Mouse (Mus musculus): Measurements from ENCODE around the gene Gm13030. TPM values are rescaled to one million over a fixed set of nuclear protein-coding genes. Genes with fewer than 3 reads are reported as not detected.

Gm13030 gene
- polyA plus RNA-seq, 1 experiment from 2014 or later = not detected

DNA sequence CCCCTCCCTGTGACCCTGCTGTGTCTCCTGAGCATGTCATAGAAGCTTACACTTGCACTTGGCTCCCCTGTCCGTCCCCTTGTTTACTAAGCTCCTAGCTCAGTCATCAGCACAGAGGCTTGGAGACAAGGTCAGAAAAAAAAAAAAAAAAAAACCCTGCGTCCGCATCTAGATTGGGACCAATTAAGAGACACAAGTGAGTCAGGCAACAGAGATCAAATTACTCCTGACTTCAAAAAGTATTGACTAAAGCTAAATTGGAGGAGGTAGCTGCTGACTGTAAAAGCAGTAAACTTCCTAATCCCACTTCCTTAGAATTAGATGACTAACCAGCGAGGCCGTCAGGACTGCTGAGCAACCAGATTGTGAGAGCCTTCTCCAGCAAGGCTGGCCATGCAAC, 8.7 kb downstream of the Gm13030 start:
- Histone ChIP-seq H3K36me3 (no peaks in the 10 kb centered on the region), H3K4me1 (no peaks in the 10 kb centered on the region), H3K27ac (no peak overlapping the region), H3K27me3 (0 out of 2 replicates have a peak, but pooled peaks cover 4% of the 10 kb centered on the region), H3K9ac (no peak overlapping the region), H3K4me3 (no peak overlapping the region), H3K4me2 (no peak overlapping the region), H3K9me3 (no peaks in the 10 kb centered on the region)
- WGBS = 44% methylated on average over 5 of the region's 5 CpGs
- ATAC-seq (ENCODE audit: borderline replicate concordance, extremely low read depth, low FRiP score, low TSS enrichment) = no peak

DNA sequence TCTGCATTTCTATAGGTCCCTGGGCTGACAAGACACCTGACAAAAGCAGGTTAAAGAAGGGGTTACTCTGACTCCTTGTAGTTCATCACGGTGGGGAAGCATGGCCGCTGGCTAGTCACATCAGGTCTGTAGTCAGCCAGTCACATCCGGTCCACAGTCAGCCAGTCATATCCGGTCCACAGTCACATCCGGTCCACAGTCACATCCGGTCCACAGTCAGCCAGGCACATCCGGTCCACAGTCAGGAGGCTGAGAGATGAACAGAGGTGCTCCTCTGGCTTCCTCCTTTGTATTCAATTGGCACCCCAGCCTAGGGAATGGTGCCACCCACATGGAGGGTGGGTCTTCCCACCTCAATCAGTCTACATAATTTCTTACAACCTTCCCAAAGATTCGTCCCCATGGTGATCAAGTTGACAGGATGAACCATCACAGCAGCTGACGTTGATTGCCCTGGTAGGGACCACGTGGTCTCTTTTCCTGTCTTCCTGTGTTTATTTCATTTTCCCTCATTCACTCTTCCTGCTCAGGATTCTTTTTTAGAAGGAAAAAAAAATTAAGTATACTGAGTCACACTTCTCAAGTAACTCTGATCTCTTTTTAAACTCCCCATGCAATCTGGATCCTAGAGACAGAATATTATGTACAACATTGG, 10.3 kb downstream of the Gm13030 start, which contains the start of gene Pla2g5:
Pla2g5 (minus strand) TSS at position 139 of the 655 bp plus-strand sequence.
- Histone ChIP-seq H3K9me3 (no peaks in the 10 kb centered on the region), H3K9ac (no peak within 1 kb of the TSS), H3K27ac (no peak within 1 kb of the TSS), H3K4me3 (no peak within 1 kb of the TSS), H3K27me3 (0 out of 2 replicates have a peak, but pooled peaks cover 4% of the 10 kb centered on the region), H3K4me2 (no peak within 1 kb of the TSS), H3K4me1 (no peaks in the 10 kb centered on the region), H3K36me3 (no peaks in the 10 kb centered on the region)
- WGBS = 62% methylated on average over 10 of the region's 10 CpGs
- no peak for ATAC-seq (ENCODE audit: borderline replicate concordance, extremely low read depth, low FRiP score, low TSS enrichment)

DNA sequence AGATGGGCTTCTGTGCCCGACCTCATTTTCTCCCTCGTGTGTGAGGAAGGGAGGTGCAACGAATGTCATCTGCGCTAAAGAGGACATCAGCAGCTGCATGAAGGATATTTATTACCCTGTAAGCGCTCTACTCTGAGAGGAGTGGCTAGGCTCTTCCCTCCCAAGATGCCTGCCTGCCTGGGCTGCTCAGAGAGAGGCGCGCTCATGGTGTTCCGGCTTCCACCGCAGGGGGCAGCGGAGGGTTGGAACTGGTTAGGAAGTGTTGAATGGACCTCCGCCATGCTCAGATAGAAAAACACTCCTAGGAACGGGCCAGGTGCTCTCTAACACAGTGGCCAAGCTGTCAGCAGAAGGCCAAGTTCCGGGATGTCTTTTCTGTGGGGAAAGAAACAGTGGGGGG, 14.0 kb downstream of the Gm13030 start:
- Histone ChIP-seq H3K27ac (no peak overlapping the region), H3K27me3 (0 out of 2 replicates have a peak, but pooled peaks cover 2% of the 10 kb centered on the region), H3K4me2 (peak overlapping the region; percentile 45), H3K36me3 (no peaks in the 10 kb centered on the region), H3K9ac (no peak overlapping the region), H3K9me3 (no peaks in the 10 kb centered on the region), H3K4me1 (no peaks in the 10 kb centered on the region), H3K4me3 (peak overlapping the region; percentile 15; the same call in 1 of the 2 replicates)
- peak; percentile 70; the same call in 1 of the 2 replicates for ATAC-seq (ENCODE audit: borderline replicate concordance, extremely low read depth, low FRiP score, low TSS enrichment)
- WGBS = 3% methylated on average over 13 of the region's 13 CpGs

DNA sequence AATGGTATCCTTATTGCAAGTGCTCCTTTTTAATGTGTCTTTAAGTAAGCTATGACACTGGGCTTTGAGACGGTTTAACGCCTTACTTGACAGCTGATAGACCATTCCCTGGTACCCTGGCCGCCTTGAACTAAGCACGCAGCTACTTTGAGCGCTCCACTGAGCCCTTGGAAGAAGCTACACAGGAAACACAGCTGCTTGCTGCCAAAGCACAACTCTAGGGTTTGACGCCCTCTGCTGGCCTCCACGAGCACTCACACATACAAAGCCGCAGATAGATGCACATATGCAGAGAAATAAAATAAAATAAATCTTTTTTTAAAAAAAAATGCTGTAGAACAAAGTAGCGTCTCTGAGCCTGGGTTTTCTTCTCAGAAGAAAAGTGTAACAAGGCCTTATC, 14.5 kb downstream of the Gm13030 start:
- Histone ChIP-seq H3K36me3 (no peaks in the 10 kb centered on the region), H3K4me3 (peak overlapping the region; percentile 15; the same call in 1 of the 2 replicates), H3K9me3 (no peaks in the 10 kb centered on the region), H3K4me2 (peak overlapping the region; percentile 45), H3K27ac (no peak overlapping the region), H3K9ac (no peak overlapping the region), H3K27me3 (no peaks in the 10 kb centered on the region), H3K4me1 (no peaks in the 10 kb centered on the region)
- no peak for ATAC-seq (ENCODE audit: borderline replicate concordance, extremely low read depth, low FRiP score, low TSS enrichment)
- WGBS = 21% methylated on average over 9 of the region's 9 CpGs

DNA sequence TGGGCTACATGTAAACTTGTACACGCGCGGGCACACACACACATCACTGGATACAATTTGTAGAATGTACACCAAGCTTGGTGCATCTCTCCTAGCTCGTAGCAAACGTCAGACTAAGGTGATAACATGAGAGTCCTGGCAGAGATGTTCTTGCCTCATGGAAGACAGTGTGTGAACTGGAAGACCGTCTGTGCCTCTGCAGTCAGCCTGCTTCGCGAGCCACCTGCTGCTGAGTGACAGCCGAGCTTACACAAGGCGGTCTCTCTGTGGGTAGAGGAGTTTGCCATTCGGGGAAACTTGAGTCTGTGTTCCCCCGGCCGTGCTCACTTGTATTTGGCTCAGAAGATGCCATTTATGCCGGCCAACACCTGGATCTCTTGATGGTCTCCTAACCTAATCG, 15.3 kb downstream of the Gm13030 start:
- ATAC-seq (ENCODE audit: borderline replicate concordance, extremely low read depth, low FRiP score, low TSS enrichment) = no peak
- no peaks in the 10 kb centered on the region for H3K9me3 ChIP-seq
- no peak overlapping the region for H3K4me3 ChIP-seq
- no peaks in the 10 kb centered on the region for H3K27me3 ChIP-seq
- 72% methylated on average over 15 of the region's 15 CpGs for WGBS
- H3K27ac ChIP-seq = no peak overlapping the region
- H3K4me2 ChIP-seq = no peak overlapping the region
- no peak overlapping the region for H3K9ac ChIP-seq
- H3K4me1 ChIP-seq = no peaks in the 10 kb centered on the region
- no peaks in the 10 kb centered on the region for H3K36me3 ChIP-seq

DNA sequence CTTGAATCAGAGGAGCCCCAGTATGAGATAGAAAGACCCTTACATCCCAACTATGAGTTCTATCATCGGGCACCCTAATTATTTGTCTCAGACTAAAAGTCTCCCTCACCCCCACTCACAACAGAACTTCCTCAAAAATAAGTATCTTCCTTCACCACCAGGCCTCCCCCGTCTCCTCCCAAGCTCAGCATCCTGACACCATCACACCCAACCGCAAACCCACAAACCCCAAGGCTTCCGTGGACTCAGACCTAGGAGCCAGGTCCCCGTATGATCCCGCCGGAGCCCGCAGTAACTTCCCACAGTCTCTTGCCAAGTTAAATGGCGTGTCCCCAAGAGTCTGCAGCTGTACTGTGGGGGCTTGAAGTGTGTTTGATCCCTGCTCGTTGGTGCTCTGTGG, 16.2 kb downstream of the Gm13030 start:
- Histone ChIP-seq H3K9ac (no peak overlapping the region), H3K9me3 (no peaks in the 10 kb centered on the region), H3K4me2 (no peak overlapping the region), H3K27me3 (no peaks in the 10 kb centered on the region), H3K4me1 (no peaks in the 10 kb centered on the region), H3K36me3 (no peaks in the 10 kb centered on the region), H3K27ac (no peak overlapping the region), H3K4me3 (no peak overlapping the region)
- ATAC-seq (ENCODE audit: borderline replicate concordance, extremely low read depth, low FRiP score, low TSS enrichment) = no peak
- WGBS = 72% methylated on average over 10 of the region's 10 CpGs

DNA sequence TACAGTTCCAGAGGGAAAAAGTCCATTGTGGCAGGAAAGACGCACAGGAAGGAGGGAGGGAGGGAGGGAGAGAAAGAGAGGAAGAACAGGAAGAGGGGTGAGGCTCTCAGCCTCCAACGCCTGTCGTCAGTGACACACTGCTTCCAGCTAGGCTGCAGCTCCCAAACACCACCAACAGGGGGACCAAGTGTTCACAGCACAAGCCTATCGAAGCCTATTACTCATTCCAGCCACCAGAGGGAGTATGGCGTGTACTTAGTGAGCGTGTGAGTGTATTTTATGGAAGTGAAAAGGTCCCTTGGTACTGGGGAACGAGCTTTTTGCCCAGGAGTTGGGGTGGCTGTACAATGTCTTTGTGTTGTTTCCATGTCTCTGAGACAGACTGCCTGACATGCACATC, 17.3 kb downstream of the Gm13030 start:
- Histone ChIP-seq H3K36me3 (no peaks in the 10 kb centered on the region), H3K27ac (no peak overlapping the region), H3K4me3 (no peak overlapping the region), H3K4me1 (no peaks in the 10 kb centered on the region), H3K4me2 (no peak overlapping the region), H3K9me3 (no peaks in the 10 kb centered on the region), H3K9ac (no peak overlapping the region), H3K27me3 (no peaks in the 10 kb centered on the region)
- peak; percentile 60; the same call in 1 of the 2 replicates for ATAC-seq (ENCODE audit: borderline replicate concordance, extremely low read depth, low FRiP score, low TSS enrichment)
- WGBS = 22% methylated on average over 7 of the region's 7 CpGs

DNA sequence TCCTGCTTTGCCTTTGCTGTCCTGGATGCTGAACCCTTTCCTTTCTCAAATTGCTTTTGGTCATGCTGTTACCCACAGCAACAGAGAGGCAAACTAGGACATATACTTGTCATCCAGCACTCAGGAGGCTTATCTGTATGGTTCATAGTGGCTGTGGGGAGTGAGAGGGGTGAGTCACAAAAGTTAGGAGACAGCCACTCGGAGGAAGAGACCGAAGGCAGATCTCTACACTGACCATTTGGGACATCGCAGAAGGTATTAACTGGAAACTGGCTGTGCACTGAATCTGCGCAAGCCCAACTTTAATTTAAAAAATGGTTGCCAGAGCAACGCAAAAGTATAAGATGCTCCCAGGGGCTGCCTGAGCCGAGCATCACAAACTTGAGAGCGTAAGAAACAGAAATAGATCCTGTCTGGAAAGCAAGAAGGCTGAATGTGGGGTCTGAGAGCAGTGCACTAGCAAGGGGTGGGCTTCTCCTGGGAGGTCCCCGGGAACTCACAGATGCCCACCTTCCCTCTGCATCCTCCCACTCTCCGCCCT, 18.6 kb downstream of the Gm13030 start:
- 0 out of 2 replicates have a peak, but pooled peaks cover 2% of the 10 kb centered on the region for H3K27me3 ChIP-seq
- no peak overlapping the region for H3K4me2 ChIP-seq
- no peaks in the 10 kb centered on the region for H3K9me3 ChIP-seq
- no peaks in the 10 kb centered on the region for H3K4me1 ChIP-seq
- WGBS = 82% methylated on average over 9 of the region's 9 CpGs
- H3K36me3 ChIP-seq = no peaks in the 10 kb centered on the region
- no peak overlapping the region for H3K4me3 ChIP-seq
- H3K27ac ChIP-seq = no peak overlapping the region
- no peak for ATAC-seq (ENCODE audit: borderline replicate concordance, extremely low read depth, low FRiP score, low TSS enrichment)
- H3K9ac ChIP-seq = no peak overlapping the region

DNA sequence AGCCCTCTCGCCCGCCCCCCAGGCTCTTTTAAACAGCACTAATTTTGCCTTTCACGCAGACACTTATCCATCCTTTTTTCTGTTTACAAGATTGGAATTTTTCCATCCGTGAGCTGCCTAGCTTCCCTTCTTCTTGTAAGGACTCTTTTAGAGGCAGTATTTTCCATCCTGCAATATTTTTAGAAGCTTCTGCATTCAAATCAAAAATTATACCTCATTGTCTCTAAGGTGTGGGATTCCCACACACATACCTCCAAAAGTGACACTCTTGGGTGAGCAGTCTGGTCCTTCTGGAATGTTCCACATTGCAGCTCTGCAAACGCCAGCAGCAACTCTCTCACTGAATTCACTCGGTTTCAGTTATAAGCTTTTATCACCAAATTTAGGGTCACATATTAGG, 20.8 kb downstream of the Gm13030 start:
- 0 out of 2 replicates have a peak, but pooled peaks cover 2% of the 10 kb centered on the region for H3K27me3 ChIP-seq
- H3K36me3 ChIP-seq = no peaks in the 10 kb centered on the region
- H3K4me3 ChIP-seq = no peak overlapping the region
- H3K4me1 ChIP-seq = no peaks in the 10 kb centered on the region
- H3K4me2 ChIP-seq = no peak overlapping the region
- no peak overlapping the region for H3K27ac ChIP-seq
- 46% methylated on average over 6 of the region's 6 CpGs for WGBS
- H3K9me3 ChIP-seq = no peaks in the 10 kb centered on the region
- no peak overlapping the region for H3K9ac ChIP-seq
- ATAC-seq (ENCODE audit: borderline replicate concordance, extremely low read depth, low FRiP score, low TSS enrichment) = no peak

DNA sequence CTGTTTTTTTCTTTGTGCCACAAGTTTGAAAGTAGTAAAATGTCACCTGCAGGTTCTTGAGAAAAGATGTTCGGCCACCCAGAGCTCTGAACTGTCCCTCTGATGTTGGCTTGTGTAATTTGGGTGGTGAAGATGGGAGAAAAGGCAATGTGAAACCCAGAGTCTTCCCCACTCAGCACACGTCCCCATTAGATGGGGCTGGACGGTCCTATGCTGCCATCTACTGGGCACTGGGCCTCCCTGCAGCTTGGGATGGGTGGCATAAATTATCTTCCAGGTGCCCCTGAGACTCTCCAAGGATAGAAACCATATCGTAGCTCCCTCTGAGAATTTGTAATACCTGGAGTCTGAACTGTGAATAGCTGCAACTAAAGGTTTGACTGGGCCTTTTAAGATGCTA, 22.3 kb downstream of the Gm13030 start:
- no peak overlapping the region for H3K4me3 ChIP-seq
- H3K9ac ChIP-seq = no peak overlapping the region
- 4% methylated on average over 4 of the region's 4 CpGs for WGBS
- no peaks in the 10 kb centered on the region for H3K9me3 ChIP-seq
- no peak overlapping the region for H3K4me2 ChIP-seq
- H3K36me3 ChIP-seq = no peaks in the 10 kb centered on the region
- H3K27ac ChIP-seq = no peak overlapping the region
- ATAC-seq (ENCODE audit: borderline replicate concordance, extremely low read depth, low FRiP score, low TSS enrichment) = no peak
- H3K27me3 ChIP-seq = 0 out of 2 replicates have a peak, but pooled peaks cover 2% of the 10 kb centered on the region
- H3K4me1 ChIP-seq = no peaks in the 10 kb centered on the region

DNA sequence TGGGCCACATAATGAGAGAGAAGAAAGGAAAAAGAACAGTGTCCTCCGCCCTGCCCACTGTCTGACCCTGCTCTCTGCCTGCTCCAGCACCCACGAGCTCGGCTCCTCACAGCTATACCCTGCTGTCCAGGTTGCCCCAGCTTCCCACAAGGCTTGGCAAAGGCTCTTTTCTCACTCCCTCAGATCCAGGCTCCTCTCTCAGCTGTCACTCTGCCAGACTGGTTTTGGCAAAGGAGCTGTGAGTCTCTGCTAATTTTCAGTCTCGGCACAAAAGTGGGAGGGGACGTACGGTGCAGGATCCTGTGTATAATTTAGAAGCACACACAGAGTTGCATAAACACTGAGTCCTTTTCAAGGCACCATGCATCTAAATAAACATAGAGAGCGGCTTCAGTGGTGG, 32.4 kb downstream of the Gm13030 start:
- Histone ChIP-seq H3K4me3 (no peak overlapping the region), H3K9ac (no peak overlapping the region), H3K4me1 (no peaks in the 10 kb centered on the region), H3K36me3 (no peaks in the 10 kb centered on the region), H3K4me2 (no peak overlapping the region), H3K27me3 (no peaks in the 10 kb centered on the region), H3K27ac (no peak overlapping the region), H3K9me3 (peaks cover 5% of the 10 kb centered on the region; the same call in 1 of the 2 replicates)
- no peak for ATAC-seq (ENCODE audit: borderline replicate concordance, extremely low read depth, low FRiP score, low TSS enrichment)
- WGBS = 66% methylated on average over 7 of the region's 7 CpGs

DNA sequence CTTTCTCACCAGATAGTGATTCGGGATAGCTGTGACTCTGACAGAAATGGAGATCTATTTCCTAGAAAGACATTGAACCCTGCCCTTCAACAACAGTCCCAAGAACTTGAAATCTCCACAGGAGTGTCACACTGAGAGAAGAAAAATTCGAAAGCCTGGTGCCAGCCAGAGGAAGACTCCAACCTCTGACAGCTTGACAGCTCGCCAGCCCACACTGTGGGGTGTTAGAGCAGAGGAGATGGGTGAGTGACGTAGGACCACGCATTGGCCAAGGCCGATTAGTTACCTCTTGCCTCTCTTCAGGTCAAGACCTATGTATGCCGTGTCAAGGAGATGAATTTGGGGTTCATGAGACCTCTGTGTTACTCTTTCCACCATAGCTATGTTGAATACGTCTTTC, 33.0 kb downstream of the Gm13030 start:
- Histone ChIP-seq H3K27ac (no peak overlapping the region), H3K4me3 (no peak overlapping the region), H3K4me1 (no peaks in the 10 kb centered on the region), H3K36me3 (no peaks in the 10 kb centered on the region), H3K27me3 (no peaks in the 10 kb centered on the region), H3K9ac (no peak overlapping the region), H3K4me2 (no peak overlapping the region), H3K9me3 (peaks cover 5% of the 10 kb centered on the region; the same call in 1 of the 2 replicates)
- ATAC-seq (ENCODE audit: borderline replicate concordance, extremely low read depth, low FRiP score, low TSS enrichment) = no peak
- WGBS = 65% methylated on average over 8 of the region's 8 CpGs
